Mouse (Mus musculus) limb, embryonic 12.5 days (tissue): ENCODE measurements around the gene Crtc3. TPM values are rescaled to one million over a fixed set of nuclear protein-coding genes. Genes with fewer than 3 reads are reported as not detected.
A peak's percentile ranks its signal among the peaks of the same experiment; 100 is the strongest.

Experiments
- ATAC-seq: fragments of 200-750 bp; cut with Nextera tagmentation; 2 replicates; pipeline ENCODE4 v1.8.0; 2017; ENCODE audit warnings: low read depth, moderate TSS enrichment; ENCODE audit not compliant: insufficient number of reproducible peaks, insufficient read depth, low FRiP score, low TSS enrichment
- H3K27ac ChIP-seq: fragments of 300-500 bp; sonication (generic); 2 replicates; pipeline ENCODE4 v1.5.1; 2016; ENCODE audit warnings: mild to moderate bottlenecking, moderate library complexity
- H3K27me3 ChIP-seq: fragments of 300-500 bp; sonication (generic); 2 replicates; pipeline ENCODE4 v1.6.1; 2016; ENCODE audit warnings: mild to moderate bottlenecking, moderate library complexity
- H3K36me3 ChIP-seq: fragments of 300-500 bp; sonication (generic); 2 replicates; pipeline ENCODE4 v1.6.1; 2016; ENCODE audit warnings: mild to moderate bottlenecking, moderate library complexity
- H3K4me1 ChIP-seq: fragments of 300-500 bp; sonication (generic); replicated peaks from 2 replicates; pipeline ENCODE4 v1.6.1; 2016
- H3K4me2 ChIP-seq: fragments of 300-500 bp; sonication (generic); 2 replicates; pipeline ENCODE4 v1.6.1; 2016; ENCODE audit warnings: mild to moderate bottlenecking, moderate library complexity
- H3K4me3 ChIP-seq: fragments of 300-500 bp; sonication (generic); replicated peaks from 2 replicates; pipeline ENCODE4 v1.5.1; 2016; ENCODE audit warnings: mild to moderate bottlenecking
- H3K9ac ChIP-seq: fragments of 300-500 bp; sonication (generic); replicated peaks from 2 replicates; pipeline ENCODE4 v1.6.1; 2016; ENCODE audit warnings: mild to moderate bottlenecking, moderate library complexity
- H3K9me3 ChIP-seq: fragments of 300-500 bp; sonication (generic); 2 replicates; pipeline ENCODE4 v1.6.1; 2016; ENCODE audit warnings: mild to moderate bottlenecking, moderate library complexity
- WGBS: fragments of 180-500 bp; shearing (Covaris S2); methylation state at CpG from one replicate; pipeline ENCODE4 v1.1.7; 2016; 5-methylcytosine and 5-hydroxymethylcytosine counted together
- polyA plus RNA-seq: library from polyadenylated mRNA; unstranded; fragments of >200 nt; fragmentation: Nextera tagmentation; extraction: Ambion mirVana; gene quantifications from 2 replicates; pipeline ENCODE4 v1.2.1, GENCODE M21; 2016

Crtc3 gene
- polyA plus RNA-seq, 1 experiment from 2014 or later: 18.5 TPM

- H3K9ac ChIP-seq: no peak overlapping the region
- no peak for ATAC-seq
- no peaks in the 10 kb centered on the region for H3K36me3 ChIP-seq
- no peak overlapping the region for H3K27ac ChIP-seq
- 89% methylated on average over 4 of the region's 4 CpGs for WGBS
- H3K4me1 ChIP-seq: no peaks in the 10 kb centered on the region
- no peak overlapping the region for H3K4me2 ChIP-seq
- no peaks in the 10 kb centered on the region for H3K27me3 ChIP-seq
- no peaks in the 10 kb centered on the region for H3K9me3 ChIP-seq
- no peak overlapping the region for H3K4me3 ChIP-seq
Measured at GRCm38 (mm10) chr7:80704066-80704465, 15.4 kb upstream of the Crtc3 start.

- ATAC-seq: no peak
- Histone ChIP-seq H3K27me3 (no peaks in the 10 kb centered on the region), H3K27ac (no peak overlapping the region), H3K4me2 (no peak overlapping the region), H3K4me1 (no peaks in the 10 kb centered on the region), H3K9ac (no peak overlapping the region), H3K4me3 (no peak overlapping the region), H3K36me3 (no peaks in the 10 kb centered on the region), H3K9me3 (no peaks in the 10 kb centered on the region)
- 67% methylated on average over 6 of the region's 6 CpGs for WGBS
Measured at GRCm38 (mm10) chr7:80702510-80702909, 13.8 kb upstream of the Crtc3 start.

- WGBS: 66% methylated on average over 8 of the region's 8 CpGs
- H3K9ac ChIP-seq: no peak overlapping the region
- H3K4me1 ChIP-seq: no peaks in the 10 kb centered on the region
- H3K27me3 ChIP-seq: no peaks in the 10 kb centered on the region
- no peak overlapping the region for H3K4me3 ChIP-seq
- no peak overlapping the region for H3K27ac ChIP-seq
- no peaks in the 10 kb centered on the region for H3K9me3 ChIP-seq
- no peak overlapping the region for H3K4me2 ChIP-seq
- ATAC-seq: no peak
- no peaks in the 10 kb centered on the region for H3K36me3 ChIP-seq
Measured at GRCm38 (mm10) chr7:80699709-80700108, 11.0 kb upstream of the Crtc3 start.

- Histone ChIP-seq H3K4me1 (no peaks in the 10 kb centered on the region), H3K9ac (no peak overlapping the region), H3K36me3 (no peaks in the 10 kb centered on the region), H3K27ac (no peak overlapping the region), H3K27me3 (no peaks in the 10 kb centered on the region), H3K4me2 (no peak overlapping the region), H3K4me3 (no peak overlapping the region), H3K9me3 (no peaks in the 10 kb centered on the region)
- ATAC-seq: no peak
- WGBS: 73% methylated on average over 3 of the region's 3 CpGs
Measured at GRCm38 (mm10) chr7:80698940-80699339, 10.3 kb upstream of the Crtc3 start.

- Histone ChIP-seq H3K36me3 (no peaks in the 10 kb centered on the region), H3K9ac (no peak overlapping the region), H3K4me1 (no peaks in the 10 kb centered on the region), H3K27ac (no peak overlapping the region), H3K9me3 (no peaks in the 10 kb centered on the region), H3K4me3 (no peak overlapping the region), H3K27me3 (no peaks in the 10 kb centered on the region), H3K4me2 (no peak overlapping the region)
- WGBS: 74% methylated on average over 5 of the region's 5 CpGs
- no peak for ATAC-seq
Measured at GRCm38 (mm10) chr7:80697859-80698258, 9.2 kb upstream of the Crtc3 start.

- no peak overlapping the region for H3K4me3 ChIP-seq
- no peak overlapping the region for H3K4me2 ChIP-seq
- H3K36me3 ChIP-seq: no peaks in the 10 kb centered on the region
- no peak for ATAC-seq
- 68% methylated on average over 4 of the region's 4 CpGs for WGBS
- H3K9me3 ChIP-seq: no peaks in the 10 kb centered on the region
- no peak overlapping the region for H3K27ac ChIP-seq
- no peak overlapping the region for H3K9ac ChIP-seq
- H3K27me3 ChIP-seq: no peaks in the 10 kb centered on the region
- no peaks in the 10 kb centered on the region for H3K4me1 ChIP-seq
Measured at GRCm38 (mm10) chr7:80696903-80697302, 8.2 kb upstream of the Crtc3 start.

- Histone ChIP-seq H3K27ac (no peak overlapping the region), H3K4me2 (no peak overlapping the region), H3K27me3 (no peaks in the 10 kb centered on the region), H3K4me3 (no peak overlapping the region), H3K36me3 (no peaks in the 10 kb centered on the region), H3K4me1 (no peaks in the 10 kb centered on the region), H3K9ac (no peak overlapping the region), H3K9me3 (no peaks in the 10 kb centered on the region)
- WGBS: 45% methylated on average over 1 of the region's 1 CpGs
- no peak for ATAC-seq
Measured at GRCm38 (mm10) chr7:80696334-80696733, 7.7 kb upstream of the Crtc3 start.

GRCm38 (mm10) chr7:80692472-80692871, 3.8 kb upstream of the Crtc3 start:
- Histone ChIP-seq H3K27me3 (no peaks in the 10 kb centered on the region), H3K9ac (no peak overlapping the region), H3K36me3 (no peaks in the 10 kb centered on the region), H3K4me2 (no peak overlapping the region), H3K4me3 (no peak overlapping the region), H3K9me3 (no peaks in the 10 kb centered on the region), H3K4me1 (peaks cover 10% of the 10 kb centered on the region), H3K27ac (no peak overlapping the region)
- no peak for ATAC-seq
- 90% methylated on average over 9 of the region's 9 CpGs for WGBS

GRCm38 (mm10) chr7:80691131-80691530, 2.5 kb upstream of the Crtc3 start:
- H3K36me3 ChIP-seq: no peaks in the 10 kb centered on the region
- ATAC-seq: no peak
- WGBS: 68% methylated on average over 6 of the region's 6 CpGs
- no peaks in the 10 kb centered on the region for H3K9me3 ChIP-seq
- no peak overlapping the region for H3K27ac ChIP-seq
- no peak overlapping the region for H3K4me3 ChIP-seq
- H3K9ac ChIP-seq: no peak overlapping the region
- no peak overlapping the region for H3K4me2 ChIP-seq
- peaks cover 16% of the 10 kb centered on the region for H3K4me1 ChIP-seq
- no peaks in the 10 kb centered on the region for H3K27me3 ChIP-seq

GRCm38 (mm10) chr7:80689221-80689591, 529 bp upstream of the Crtc3 start:
- Histone ChIP-seq H3K4me3 (peak overlapping the region; percentile 84), H3K4me1 (peaks cover 16% of the 10 kb centered on the region), H3K27ac (peak overlapping the region; percentile 96), H3K9me3 (no peaks in the 10 kb centered on the region), H3K4me2 (peak overlapping the region; percentile 75), H3K9ac (peak overlapping the region; percentile 95; the same call in 1 of the 2 replicates), H3K36me3 (no peaks in the 10 kb centered on the region), H3K27me3 (no peaks in the 10 kb centered on the region)
- WGBS: 25% methylated on average over 10 of the region's 10 CpGs
- no peak for ATAC-seq

- peak overlapping the region; percentile 96 for H3K27ac ChIP-seq
- peak overlapping the region; percentile 75 for H3K4me2 ChIP-seq
- H3K36me3 ChIP-seq: no peaks in the 10 kb centered on the region; the same call in 1 of the 2 replicates
- no peaks in the 10 kb centered on the region for H3K9me3 ChIP-seq
- peak overlapping the region; percentile 95 for H3K9ac ChIP-seq
- H3K27me3 ChIP-seq: no peaks in the 10 kb centered on the region
- H3K4me1 ChIP-seq: peaks cover 16% of the 10 kb centered on the region
- peak; percentile 48 for ATAC-seq
- peak overlapping the region; percentile 84 for H3K4me3 ChIP-seq
- WGBS: 2% methylated on average over 63 of the region's 69 CpGs
Measured at GRCm38 (mm10) chr7:80687721-80688555, 739 bp downstream of the Crtc3 start.

- H3K4me1 ChIP-seq: peaks cover 23% of the 10 kb centered on the region
- no peak overlapping the region for H3K9ac ChIP-seq
- H3K36me3 ChIP-seq: no peaks in the 10 kb centered on the region; the same call in 1 of the 2 replicates
- no peak overlapping the region for H3K4me2 ChIP-seq
- H3K4me3 ChIP-seq: no peak overlapping the region
- WGBS: 89% methylated on average over 5 of the region's 5 CpGs
- no peaks in the 10 kb centered on the region for H3K27me3 ChIP-seq
- no peaks in the 10 kb centered on the region for H3K9me3 ChIP-seq
- ATAC-seq: no peak
- no peak overlapping the region for H3K27ac ChIP-seq
Measured at GRCm38 (mm10) chr7:80685639-80686038, 3.0 kb downstream of the Crtc3 start.
